ENCODE assay signal across 8 mouse cellular contexts in the genomic region with DNA sequence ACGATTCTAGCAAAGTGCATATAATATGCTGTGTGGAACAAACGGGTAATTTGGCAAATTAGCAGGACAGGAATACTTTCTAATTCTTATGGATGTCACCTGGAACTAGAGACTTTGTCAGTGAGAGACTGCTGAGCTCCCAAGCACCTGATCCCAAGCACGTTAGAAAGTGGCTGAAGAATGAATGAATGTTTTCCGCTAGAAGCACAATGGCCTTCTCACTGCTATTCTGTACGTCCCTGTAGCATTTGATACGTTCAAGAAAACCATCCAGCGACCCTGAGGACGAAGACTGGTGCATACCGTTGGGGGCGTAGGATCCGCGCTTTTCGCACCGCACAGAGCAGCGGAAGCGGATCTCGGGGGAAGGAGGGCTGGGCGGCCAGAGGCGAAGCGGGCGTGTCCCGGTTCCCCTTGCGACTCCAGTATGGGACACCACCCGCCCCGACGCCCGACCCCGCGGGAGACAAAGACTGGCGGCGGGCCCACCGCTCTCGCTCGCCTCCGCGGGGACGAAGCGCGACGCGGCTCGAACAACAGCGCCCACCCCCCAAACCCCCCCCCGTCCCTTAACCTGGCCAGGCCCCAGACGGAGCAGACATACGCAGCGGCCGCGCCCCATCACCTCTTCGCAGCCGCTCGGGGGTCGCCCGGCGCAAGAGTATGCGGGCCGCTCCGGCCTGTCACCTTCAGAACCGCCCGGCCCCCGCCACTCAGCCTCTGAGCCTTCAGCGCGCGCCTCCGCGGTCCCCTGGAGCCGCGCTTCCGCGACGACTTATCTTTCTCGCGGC. TPM values are rescaled to one million over a fixed set of nuclear protein-coding genes. Genes with fewer than 3 reads are reported as not detected.
DNase-seq lines count a peak whose midpoint lies in the region; ATAC-seq lines count a peak whose summit lies in the region.

No protein-coding gene starts in this region.

- no peaks in the 10 kb centered on the region for H3K9me3 ChIP-seq in forebrain, embryonic 16.5 days (ENCODE audit: control insufficient read depth, low read length)
- H3K9me3 ChIP-seq in hindbrain, embryonic 14.5 days (ENCODE audit: control insufficient read depth, low read length), result no peaks in the 10 kb centered on the region
- H3K9me3 ChIP-seq in limb, embryonic 13.5 days, result no peaks in the 10 kb centered on the region
- H3K9me3 ChIP-seq in midbrain, embryonic 12.5 days, result no peaks in the 10 kb centered on the region

- WGBS in forebrain, embryonic 16.5 days, result under 1% methylated on average over 52 of the region's 73 CpGs
- WGBS in hindbrain, embryonic 14.5 days, result 2% methylated on average over 66 of the region's 73 CpGs
- WGBS in limb, embryonic 13.5 days, result 1% methylated on average over 52 of the region's 73 CpGs
- 2% methylated on average over 68 of the region's 73 CpGs for WGBS in midbrain, embryonic 12.5 days

- ATAC-seq in forebrain, embryonic 16.5 days, result peak; percentile 54
- ATAC-seq in hindbrain, embryonic 14.5 days (ENCODE audit: low FRiP score), result peak; percentile 77
- peak; percentile 54 for ATAC-seq in limb, embryonic 13.5 days (ENCODE audit: low FRiP score, low read depth)
- peak; percentile 78 for ATAC-seq in midbrain, embryonic 12.5 days (ENCODE audit: low FRiP score, low read depth)

- peak; percentile 63 to 74 for DNase-seq in adrenal gland, adult (ENCODE audit: inconsistent age in 2 of 2, low spot score in 1 of 2)
- DNase-seq in adrenal gland, postnatal 4 days (ENCODE audit: low spot score in 2 of 2), result no peak
- DNase-seq in cerebellum, adult 18-20 months, result peak; percentile 42 to 59
- DNase-seq in hindbrain, embryonic 14.5 days (ENCODE audit: low spot score), result peak; percentile 27
- peak; percentile 47 to 60 for DNase-seq in spleen, postnatal 36 days (ENCODE audit: low spot score in 2 of 2)

- peaks cover 41% of the 10 kb centered on the region for H3K4me1 ChIP-seq in forebrain, embryonic 16.5 days (replicated peaks; ENCODE audit: control insufficient read depth, insufficient read depth, low read length)
- peaks cover 29% of the 10 kb centered on the region for H3K4me1 ChIP-seq in hindbrain, embryonic 14.5 days (replicated peaks; ENCODE audit: control insufficient read depth, insufficient read depth, low read length)
- peaks cover 53% of the 10 kb centered on the region for H3K4me1 ChIP-seq in limb, embryonic 13.5 days
- H3K4me1 ChIP-seq in midbrain, embryonic 12.5 days, result peaks cover 42% of the 10 kb centered on the region

- H3K27me3 ChIP-seq in forebrain, embryonic 16.5 days (replicated peaks; ENCODE audit: control insufficient read depth, insufficient read depth, low read length), result no peaks in the 10 kb centered on the region
- no peaks in the 10 kb centered on the region for H3K27me3 ChIP-seq in hindbrain, embryonic 14.5 days (ENCODE audit: control insufficient read depth, insufficient read depth, low read length)
- no peaks in the 10 kb centered on the region for H3K27me3 ChIP-seq in limb, embryonic 13.5 days
- H3K27me3 ChIP-seq in midbrain, embryonic 12.5 days, result no peaks in the 10 kb centered on the region

- peak overlapping the region; percentile 90 for H3K27ac ChIP-seq in forebrain, embryonic 16.5 days (ENCODE audit: low read length)
- peak overlapping the region; percentile 86 for H3K27ac ChIP-seq in hindbrain, embryonic 14.5 days
- H3K27ac ChIP-seq in limb, embryonic 13.5 days, result peak overlapping the region; percentile 77
- H3K27ac ChIP-seq in midbrain, embryonic 12.5 days (replicated peaks), result peak overlapping the region; percentile 84

- peak overlapping the region; percentile 89 for H3K4me3 ChIP-seq in forebrain, embryonic 16.5 days (replicated peaks; ENCODE audit: low read length)
- peak overlapping the region; percentile 72 for H3K4me3 ChIP-seq in hindbrain, embryonic 14.5 days (replicated peaks; ENCODE audit: low read length)
- H3K4me3 ChIP-seq in limb, embryonic 13.5 days, result peak overlapping the region; percentile 83
- peak overlapping the region; percentile 90 for H3K4me3 ChIP-seq in midbrain, embryonic 12.5 days

- H3K4me2 ChIP-seq in forebrain, embryonic 16.5 days (ENCODE audit: low read length), result peak overlapping the region; percentile 72
- H3K4me2 ChIP-seq in hindbrain, embryonic 14.5 days (replicated peaks), result peak overlapping the region; percentile 68
- peak overlapping the region; percentile 85 for H3K4me2 ChIP-seq in limb, embryonic 13.5 days (replicated peaks)
- H3K4me2 ChIP-seq in midbrain, embryonic 12.5 days (replicated peaks), result peak overlapping the region; percentile 71

- H3K36me3 ChIP-seq in forebrain, embryonic 16.5 days (ENCODE audit: control insufficient read depth, insufficient read depth), result no peaks in the 10 kb centered on the region
- H3K36me3 ChIP-seq in hindbrain, embryonic 14.5 days (replicated peaks; ENCODE audit: control insufficient read depth, insufficient read depth), result peaks cover 5% of the 10 kb centered on the region; the same call in 1 of the 2 replicates
- no peaks in the 10 kb centered on the region; the same call in 1 of the 2 replicates for H3K36me3 ChIP-seq in limb, embryonic 13.5 days
- H3K36me3 ChIP-seq in midbrain, embryonic 12.5 days, result no peaks in the 10 kb centered on the region

- H3K9ac ChIP-seq in forebrain, embryonic 16.5 days (replicated peaks; ENCODE audit: low read depth, low read length), result peak overlapping the region; percentile 94
- peak overlapping the region; percentile 86 for H3K9ac ChIP-seq in hindbrain, embryonic 14.5 days
- H3K9ac ChIP-seq in limb, embryonic 13.5 days, result peak overlapping the region; percentile 88
- H3K9ac ChIP-seq in midbrain, embryonic 12.5 days (replicated peaks), result peak overlapping the region; percentile 91

RNA-seq across cellular contexts. Expression of a gene that starts 0.5 kb away (rescaled TPM):
- total RNA-seq in adrenal gland, postnatal 4 days (2021), result 10 to 100 TPM; 69.9 to 70.8 TPM
- polyA plus RNA-seq in forebrain, embryonic 16.5 days (2015; fragmentation: Nextera tagmentation; extraction: Ambion mirVana), result 67.3 and 68.0 TPM in 2 replicates
- 59.3 and 60.5 TPM in 2 replicates for polyA plus RNA-seq in hindbrain, embryonic 14.5 days (2014; fragmentation: Nextera tagmentation; extraction: Ambion mirVana)
- polyA plus RNA-seq in limb, embryonic 13.5 days (2015; fragmentation: Nextera tagmentation; extraction: Ambion mirVana), result 61.5 and 65.3 TPM in 2 replicates
- polyA plus RNA-seq in midbrain, embryonic 12.5 days (2016; fragmentation: Nextera tagmentation; extraction: Ambion mirVana), result 72.9 and 73.2 TPM in 2 replicates

RNA-seq across cellular contexts. Expression of a gene that starts 22.9 kb away (rescaled TPM):
- total RNA-seq in adrenal gland, postnatal 4 days (2021), result 1 to 10 TPM; 3.0 to 3.1 TPM
- 1.1 and 1.3 TPM in 2 replicates for polyA plus RNA-seq in forebrain, embryonic 16.5 days (2015; fragmentation: Nextera tagmentation; extraction: Ambion mirVana)
- polyA plus RNA-seq in hindbrain, embryonic 14.5 days (2014; fragmentation: Nextera tagmentation; extraction: Ambion mirVana), result 0.92 and 1.7 TPM in 2 replicates
- polyA plus RNA-seq in limb, embryonic 13.5 days (2015; fragmentation: Nextera tagmentation; extraction: Ambion mirVana), result 1.4 and 1.5 TPM in 2 replicates
- polyA plus RNA-seq in midbrain, embryonic 12.5 days (2016; fragmentation: Nextera tagmentation; extraction: Ambion mirVana), result 1.4 and 1.7 TPM in 2 replicates

RNA-seq across cellular contexts. Expression of a gene that starts 22.9 kb away (rescaled TPM):
- 10 to 100 TPM in 1 of 2 experiments, 1 to 10 TPM in 1; 9.6 to 11.7 TPM for total RNA-seq in adrenal gland, postnatal 4 days (2021)
- 21.4 and 24.5 TPM in 2 replicates for polyA plus RNA-seq in forebrain, embryonic 16.5 days (2015; fragmentation: Nextera tagmentation; extraction: Ambion mirVana)
- 14.4 and 14.9 TPM in 2 replicates for polyA plus RNA-seq in hindbrain, embryonic 14.5 days (2014; fragmentation: Nextera tagmentation; extraction: Ambion mirVana)
- polyA plus RNA-seq in limb, embryonic 13.5 days (2015; fragmentation: Nextera tagmentation; extraction: Ambion mirVana), result 18.1 and 19.2 TPM in 2 replicates
- 16.4 and 18.2 TPM in 2 replicates for polyA plus RNA-seq in midbrain, embryonic 12.5 days (2016; fragmentation: Nextera tagmentation; extraction: Ambion mirVana)

RNA-seq across cellular contexts. Expression of a gene that starts 54.3 kb away (rescaled TPM):
- 10 to 100 TPM; 81.3 to 86.7 TPM for total RNA-seq in adrenal gland, postnatal 4 days (2021)
- polyA plus RNA-seq in forebrain, embryonic 16.5 days (2015; fragmentation: Nextera tagmentation; extraction: Ambion mirVana), result 48.2 and 58.2 TPM in 2 replicates
- polyA plus RNA-seq in hindbrain, embryonic 14.5 days (2014; fragmentation: Nextera tagmentation; extraction: Ambion mirVana), result 47.2 and 52.3 TPM in 2 replicates
- 59.1 and 69.8 TPM in 2 replicates for polyA plus RNA-seq in limb, embryonic 13.5 days (2015; fragmentation: Nextera tagmentation; extraction: Ambion mirVana)
- 76.6 and 82.8 TPM in 2 replicates for polyA plus RNA-seq in midbrain, embryonic 12.5 days (2016; fragmentation: Nextera tagmentation; extraction: Ambion mirVana)

Comparison
In these comparisons a context has a peak if more than half of its experiments do, and no peak if none do; other contexts are left out.
1. DNase-seq: peak in adrenal gland, adult (2 of 2), cerebellum, adult 18-20 months (2 of 2), hindbrain, embryonic 14.5 days (single experiment) and spleen, postnatal 36 days (2 of 2); none in adrenal gland, postnatal 4 days (0 of 2).
2. Peak in every context shown above with its lines, with median percentiles within 50 percentile points of each other: ATAC-seq, H3K27ac ChIP-seq, H3K4me2 ChIP-seq, H3K4me3 ChIP-seq and H3K9ac ChIP-seq.